Mouse (Mus musculus): ENCODE measurements around the gene Spry2.

Gene Spry2

DNA sequence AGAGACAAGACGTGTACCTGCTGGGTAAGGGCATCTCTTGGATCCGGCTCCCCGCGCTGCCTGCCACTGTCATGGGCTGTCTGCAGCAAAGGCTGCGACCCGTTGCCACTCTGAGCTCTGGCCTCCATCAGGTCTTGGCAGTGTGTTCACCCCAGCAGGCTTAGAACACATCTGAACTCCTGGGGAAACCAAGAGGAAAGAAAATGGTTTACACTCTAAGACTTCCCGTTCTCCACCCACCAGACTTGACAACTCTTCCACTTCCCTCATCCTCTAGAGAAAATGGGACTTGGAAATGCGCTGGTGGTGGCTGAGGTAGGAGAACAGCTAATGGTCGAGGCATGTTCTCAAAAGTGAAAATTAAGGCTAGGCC lies 3.0 kb downstream of the Spry2 start:
- in situ Hi-C loops (cut with MboI, MseI), result loop anchor here (25.0 kb wide), 1 partner anchor 1381 kb away; the partner anchor contains the start of gene Rnf219

DNA sequence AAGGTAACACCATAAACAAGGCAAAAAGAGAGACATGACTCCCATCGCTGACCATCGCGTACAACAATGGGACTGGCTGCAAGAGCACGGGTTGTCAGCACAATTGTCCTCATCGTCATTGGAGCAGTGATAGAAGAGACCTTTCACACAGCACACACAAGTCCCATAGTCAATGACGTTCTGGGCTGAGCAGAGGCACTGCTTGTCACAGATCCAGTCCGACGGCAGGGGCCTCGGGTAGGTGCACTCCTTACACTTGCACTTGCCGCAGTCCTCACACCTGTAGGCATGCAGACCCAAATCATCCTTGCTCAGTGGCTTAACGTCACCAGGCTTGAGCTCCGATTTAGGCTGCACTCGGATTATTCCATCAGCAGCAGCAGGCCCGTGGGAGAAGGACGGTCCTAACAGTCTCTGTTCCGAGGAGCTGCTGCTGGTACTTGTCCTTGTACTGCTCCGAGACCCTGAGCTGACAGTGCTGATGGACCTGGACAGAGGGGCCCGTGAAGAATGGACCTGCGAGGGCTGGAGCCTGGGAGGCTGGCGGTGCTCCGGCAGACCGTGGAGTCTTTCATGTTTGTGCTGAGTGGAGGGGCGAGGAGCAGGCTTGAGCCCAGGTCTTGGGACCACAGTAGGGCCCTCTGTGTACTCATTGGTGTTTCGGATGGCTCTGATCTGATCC lies 3.5 kb downstream of the Spry2 start:
- in situ Hi-C loops (cut with MboI, MseI), result loop anchor here (25.0 kb wide), 1 partner anchor 1381 kb away; the partner anchor contains the start of gene Rnf219

DNA sequence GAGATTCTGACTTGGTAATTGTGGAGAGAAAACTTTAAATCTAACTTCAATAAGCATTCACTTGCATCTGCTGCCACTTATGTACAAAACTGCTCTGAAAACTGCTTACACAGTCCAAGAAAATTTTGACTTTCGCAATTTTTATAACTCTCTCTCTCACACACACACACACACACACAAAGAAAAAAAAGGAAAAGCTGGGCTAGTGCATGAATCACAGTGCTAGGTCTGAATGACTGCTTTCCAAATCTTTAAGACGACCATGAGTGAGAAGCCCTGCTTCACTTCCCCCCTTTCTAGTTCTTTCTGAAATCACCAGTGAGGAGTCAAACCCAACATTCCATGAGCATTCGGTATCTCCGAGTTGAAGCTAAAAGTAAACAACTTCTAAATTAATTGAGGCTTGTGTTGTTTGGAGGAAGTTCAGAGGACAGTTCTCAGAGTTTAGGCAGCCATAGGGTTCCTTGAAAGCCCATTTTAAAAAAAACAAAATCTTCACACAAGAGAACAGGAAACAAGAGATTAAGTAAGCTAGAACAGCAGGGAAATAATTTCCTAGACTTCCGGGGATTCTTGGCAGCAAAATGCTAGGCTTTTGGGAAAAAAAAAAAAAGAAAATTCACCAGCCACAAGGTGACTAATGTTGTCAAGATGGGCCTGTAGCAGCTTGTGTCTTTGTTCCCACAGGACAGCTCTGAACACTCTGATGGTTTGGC lies 5.9 kb downstream of the Spry2 start:
- in situ Hi-C loops (cut with MboI, MseI), result loop anchor here (25.0 kb wide), 1 partner anchor 1378 kb away; the partner anchor contains the start of gene Rnf219

DNA sequence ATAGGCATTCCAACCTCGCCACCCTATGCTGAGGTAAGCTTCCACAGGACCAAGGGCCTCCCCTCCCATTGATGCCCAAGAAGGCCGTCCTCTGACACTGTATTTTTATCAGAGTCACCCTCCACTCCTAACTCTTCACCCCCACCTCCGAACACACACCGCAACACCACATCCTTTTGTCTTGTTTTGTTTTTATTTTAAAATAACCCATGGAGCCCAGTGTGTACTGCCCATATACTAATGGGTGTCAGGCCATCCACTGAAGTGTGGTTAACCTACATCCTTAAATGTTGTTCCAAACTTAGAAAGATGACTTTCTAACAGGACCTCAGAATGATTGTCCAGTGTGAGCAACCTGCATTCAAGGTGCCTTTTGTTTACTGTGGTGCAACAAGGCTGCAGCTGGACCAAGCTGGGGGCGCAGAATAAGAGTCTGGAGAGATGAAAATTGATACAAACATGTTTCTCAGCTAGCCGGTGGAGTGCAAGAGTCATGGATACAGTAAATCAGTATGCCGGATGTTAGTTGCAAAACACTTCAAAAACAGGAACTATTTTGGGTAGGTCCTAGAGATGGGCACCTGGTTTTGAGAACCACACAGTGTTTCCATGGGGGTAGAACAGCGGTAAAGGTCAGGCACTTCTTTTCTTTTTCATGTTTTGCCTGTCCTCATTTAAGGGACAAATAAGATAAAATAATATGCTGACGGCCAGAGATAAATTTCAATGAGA lies 9.8 kb downstream of the Spry2 start:
- in situ Hi-C loops (cut with MboI, MseI), result loop anchor here (25.0 kb wide), 1 partner anchor 1375 kb away; the partner anchor contains the start of gene Rnf219

DNA sequence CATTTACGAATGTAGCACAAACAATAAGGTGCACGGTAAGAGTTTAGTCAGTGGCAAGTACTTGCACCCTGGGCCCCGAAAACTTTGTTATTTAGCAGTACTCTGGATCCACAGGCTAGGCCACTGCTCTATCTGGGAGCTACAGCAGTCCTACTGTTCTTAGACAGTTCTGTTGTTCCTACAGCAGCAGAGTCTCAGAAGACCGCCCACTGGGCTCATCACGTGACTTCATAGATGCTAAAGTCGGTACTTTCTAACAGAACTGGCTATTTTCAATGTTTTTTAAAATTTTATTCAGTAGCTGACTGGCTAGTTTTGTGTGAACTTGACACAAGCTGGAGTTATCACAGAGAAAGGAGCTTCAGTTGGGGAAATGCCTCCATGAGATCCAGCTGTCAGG lies 11.4 kb downstream of the Spry2 start:
- in situ Hi-C loops (cut with MboI, MseI), result loop anchor here (25.0 kb wide), 1 partner anchor 1373 kb away; the partner anchor contains the start of gene Rnf219

DNA sequence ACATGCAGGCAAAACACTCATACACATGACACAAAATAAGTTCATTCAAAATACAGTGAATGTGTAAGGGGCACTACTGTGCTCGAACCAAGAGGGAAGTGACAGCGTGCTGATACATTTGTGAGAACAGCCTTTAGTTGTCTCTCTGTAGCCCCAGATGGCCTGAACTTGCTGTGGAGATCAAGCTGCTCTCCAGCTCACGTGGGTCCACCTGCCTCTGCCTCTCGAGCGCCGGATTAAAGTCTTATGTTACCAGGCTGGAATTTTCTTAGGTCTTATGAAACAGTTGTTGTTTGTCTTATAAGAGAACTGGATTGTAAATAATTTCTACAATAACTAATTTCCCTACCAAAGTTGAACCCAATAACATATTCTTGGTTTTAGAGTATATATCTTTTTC lies 13.4 kb downstream of the Spry2 start:
- in situ Hi-C loops (cut with MboI, MseI), result loop anchor here (25.0 kb wide), 1 partner anchor 1371 kb away; the partner anchor contains the start of gene Rnf219

DNA sequence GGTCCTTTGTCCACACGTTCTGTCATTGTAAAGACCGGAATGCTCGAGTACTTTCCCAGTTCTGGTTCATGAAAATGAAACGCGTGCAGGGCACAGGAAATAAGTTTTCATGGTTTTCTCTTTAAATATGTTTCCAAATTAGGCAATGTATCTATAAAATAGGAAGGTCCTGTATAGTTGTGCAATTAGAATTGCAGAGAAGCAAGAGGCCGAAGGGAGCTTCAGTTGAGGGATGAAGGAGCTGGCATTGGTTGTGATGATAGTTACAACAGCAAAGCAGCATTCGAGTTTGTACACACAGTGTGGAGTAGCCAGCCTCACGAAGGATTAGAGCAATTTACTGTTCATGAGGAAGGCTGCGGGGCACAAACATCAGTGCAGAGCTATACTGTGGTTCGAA lies 18.3 kb downstream of the Spry2 start:
- in situ Hi-C loops (cut with MboI, MseI), result loop anchor here (25.0 kb wide), 1 partner anchor 1366 kb away; the partner anchor contains the start of gene Rnf219

DNA sequence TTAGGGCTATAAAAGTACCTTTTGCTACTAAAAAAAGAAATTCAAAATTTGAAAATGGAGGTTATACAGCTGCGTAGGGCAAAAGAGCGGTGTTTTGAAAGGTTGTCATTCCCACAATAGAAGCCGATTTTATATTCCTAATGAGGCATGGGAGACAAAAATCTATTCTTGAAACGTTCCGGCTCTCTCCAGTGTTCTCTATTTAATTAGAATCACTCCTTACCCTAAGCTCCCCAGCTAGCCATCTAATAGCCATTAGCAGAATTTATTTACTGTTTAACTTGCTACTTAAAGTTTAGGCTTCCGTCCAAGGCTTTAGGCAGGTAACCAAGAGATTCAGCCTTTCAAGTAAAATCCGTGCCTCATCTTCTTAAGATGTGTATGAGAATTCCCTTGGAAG lies 20.2 kb downstream of the Spry2 start:
- in situ Hi-C loops (cut with MboI, MseI), result loop anchor here (25.0 kb wide), 1 partner anchor 1364 kb away; the partner anchor contains the start of gene Rnf219

DNA sequence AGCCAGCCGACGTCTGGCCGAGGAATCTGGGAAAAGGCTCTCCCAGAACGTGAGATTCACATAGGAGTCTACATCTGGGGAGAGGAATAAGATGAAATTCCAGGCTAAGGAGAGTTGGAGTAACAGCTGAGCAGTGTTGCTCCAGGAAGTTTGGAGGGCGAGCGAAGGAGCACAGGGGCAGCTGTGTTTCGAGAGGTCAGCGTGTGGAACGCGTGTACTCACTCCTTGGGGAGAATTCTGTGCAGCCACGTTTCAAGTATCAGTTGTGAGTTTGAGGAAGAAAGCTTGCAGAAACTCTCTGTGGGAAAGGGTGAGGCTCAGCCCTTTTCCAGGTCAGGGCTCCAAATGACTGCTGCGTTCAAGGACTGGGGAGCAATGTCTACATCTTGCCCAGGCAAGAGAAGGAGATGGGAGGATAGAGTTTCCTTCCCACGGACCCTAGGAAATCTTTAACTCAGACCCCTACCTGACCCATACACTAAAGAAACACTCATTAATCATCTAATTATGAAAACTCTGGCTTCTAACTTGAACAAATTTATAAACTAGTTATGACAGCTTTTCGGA lies 26.2 kb downstream of the Spry2 start:
- in situ Hi-C loops (cut with MboI, MseI), result no loop called here

DNA sequence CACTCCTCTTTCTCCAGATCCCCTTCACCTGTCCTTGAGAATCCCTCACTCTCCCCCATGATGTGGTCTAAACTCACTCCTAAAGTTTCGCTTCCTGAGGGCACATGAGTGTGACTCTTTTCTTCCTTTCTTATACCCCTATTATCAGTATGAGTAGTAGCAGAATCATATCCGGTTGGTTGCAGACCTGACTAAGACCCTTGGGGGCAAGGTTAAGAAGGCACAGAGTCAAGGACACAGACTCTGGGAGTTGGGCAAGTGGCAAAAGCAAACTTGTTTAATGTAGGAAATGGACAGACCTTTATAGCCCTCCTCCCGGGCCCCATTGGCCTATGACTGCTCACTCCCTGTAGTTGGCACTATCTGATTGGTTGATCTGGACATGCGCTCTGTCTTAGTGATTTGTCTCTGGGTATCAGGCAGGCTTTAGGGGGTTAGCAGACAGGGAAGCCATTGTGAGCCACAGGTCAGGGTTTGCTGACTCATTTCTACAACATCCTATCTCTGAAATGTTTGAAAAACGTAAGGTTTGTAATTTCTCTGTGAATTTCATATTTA lies 31.2 kb downstream of the Spry2 start:
- in situ Hi-C loops (cut with MboI, MseI), result no loop called here

DNA sequence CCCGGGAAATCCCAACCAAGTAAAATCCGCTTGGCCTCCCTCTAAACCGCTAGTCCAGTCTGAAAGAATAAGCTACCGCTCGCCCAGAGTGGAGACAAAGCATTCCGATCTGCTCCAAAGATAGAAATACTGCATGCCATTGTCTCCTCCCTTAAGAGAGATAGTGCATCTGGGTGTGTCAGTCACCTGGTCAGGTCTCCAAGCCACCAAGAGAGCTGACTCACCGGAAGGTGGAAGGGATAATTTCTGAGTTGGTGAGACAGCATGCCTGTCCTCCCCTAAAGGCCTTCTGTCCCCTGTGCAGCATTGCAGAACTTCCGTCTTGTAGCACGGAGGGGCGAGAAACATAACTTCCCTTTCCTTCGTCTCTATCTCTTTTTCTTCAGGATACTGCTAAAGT lies 34.4 kb downstream of the Spry2 start:
- in situ Hi-C loops (cut with MboI, MseI), result no loop called here

DNA sequence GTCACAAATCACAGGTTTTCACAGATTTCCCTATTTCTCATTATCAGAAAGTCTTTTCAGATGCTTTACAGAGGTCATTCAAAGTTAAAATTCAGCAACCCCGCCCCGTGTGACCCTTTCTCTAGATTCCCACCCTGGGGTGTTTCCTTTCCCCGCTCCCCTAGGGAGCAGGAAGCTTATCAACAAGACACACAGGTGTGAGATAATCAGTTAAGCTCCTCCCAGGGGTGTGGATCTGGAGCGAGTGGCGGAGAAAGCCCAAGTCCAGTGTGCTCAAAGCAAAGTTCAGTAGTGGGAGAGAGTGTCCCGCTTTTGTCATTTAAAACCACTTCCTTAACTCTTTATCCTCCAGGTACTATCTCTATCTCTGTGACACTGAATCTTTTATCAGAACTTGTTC lies 35.7 kb downstream of the Spry2 start:
- in situ Hi-C loops (cut with MboI, MseI), result no loop called here

DNA sequence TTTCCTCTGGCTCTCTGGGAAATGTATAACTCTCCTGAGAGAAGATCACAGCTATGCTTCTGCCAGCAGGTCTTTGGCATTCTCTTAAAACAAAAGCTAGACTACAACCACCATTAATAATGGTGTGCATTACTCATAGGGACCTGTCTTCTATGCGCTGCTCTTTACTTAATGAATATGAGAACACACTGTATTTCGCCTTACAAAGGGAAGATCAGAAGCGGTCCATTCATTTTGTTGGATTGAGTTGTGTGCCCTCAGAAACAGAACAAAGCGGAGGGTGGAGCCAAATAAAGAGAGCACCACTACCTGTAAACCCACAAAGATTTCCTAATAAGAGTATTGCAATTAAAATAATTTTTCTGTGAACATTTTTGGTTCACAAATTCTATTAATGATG lies 36.3 kb downstream of the Spry2 start:
- in situ Hi-C loops (cut with MboI, MseI), result no loop called here

DNA sequence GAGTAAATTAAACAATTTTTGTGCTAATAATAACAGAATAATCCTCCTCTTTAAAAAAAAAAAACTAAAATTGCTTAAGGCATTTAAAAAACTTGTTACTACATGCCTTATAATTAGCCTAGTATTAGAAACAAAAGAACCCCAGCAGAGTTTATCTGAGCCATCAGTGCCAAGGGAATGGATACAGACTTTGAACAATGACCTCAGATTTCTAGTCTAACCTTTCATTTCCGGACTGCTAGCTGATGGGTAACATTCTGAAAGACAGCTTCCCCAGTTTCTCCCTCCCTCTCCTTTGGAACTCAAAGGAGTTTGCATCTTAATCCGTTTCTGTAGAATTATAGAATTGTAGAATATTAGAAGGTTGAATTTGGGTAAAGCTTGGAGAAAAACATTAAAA lies 36.7 kb downstream of the Spry2 start:
- in situ Hi-C loops (cut with MboI, MseI), result no loop called here

DNA sequence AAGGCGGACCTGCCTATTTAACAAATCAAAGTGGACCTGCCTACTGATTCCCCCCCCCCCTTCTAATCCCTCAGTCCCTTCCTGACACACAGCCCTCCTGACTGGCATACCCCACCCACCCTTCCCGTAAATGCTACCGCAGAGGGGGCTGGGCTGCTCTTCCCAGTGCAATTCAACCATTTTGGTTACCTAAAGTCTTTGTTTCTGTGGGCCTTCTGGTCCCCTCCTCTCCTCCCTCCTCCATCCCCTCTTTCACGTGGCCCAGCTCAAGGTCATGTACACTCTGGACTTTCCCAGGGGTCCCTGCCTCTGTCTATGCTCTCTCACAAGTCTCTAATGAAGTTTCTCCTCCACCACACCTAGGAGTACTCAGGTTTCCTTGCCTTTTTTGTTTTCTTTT lies 37.3 kb downstream of the Spry2 start:
- in situ Hi-C loops (cut with MboI, MseI), result no loop called here

DNA sequence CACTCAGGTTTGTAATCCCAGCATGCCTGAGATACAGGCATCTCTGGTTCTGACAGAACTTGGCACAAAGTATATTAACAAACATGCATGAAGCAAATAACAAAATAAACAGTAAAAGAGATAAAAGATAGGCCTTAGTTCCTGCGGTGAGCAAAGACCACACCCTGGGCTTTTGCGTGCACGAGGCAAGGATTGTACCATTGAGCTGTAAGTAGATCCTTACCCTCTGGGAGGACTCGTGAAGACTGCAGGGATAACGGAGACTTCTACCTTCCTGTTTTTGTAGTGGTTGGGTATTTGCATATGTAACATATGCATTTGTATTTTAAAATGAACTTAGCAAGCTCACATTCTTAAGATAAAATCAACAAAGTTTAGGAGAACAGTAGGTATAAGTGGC lies 37.7 kb downstream of the Spry2 start:
- in situ Hi-C loops (cut with MboI, MseI), result no loop called here

DNA sequence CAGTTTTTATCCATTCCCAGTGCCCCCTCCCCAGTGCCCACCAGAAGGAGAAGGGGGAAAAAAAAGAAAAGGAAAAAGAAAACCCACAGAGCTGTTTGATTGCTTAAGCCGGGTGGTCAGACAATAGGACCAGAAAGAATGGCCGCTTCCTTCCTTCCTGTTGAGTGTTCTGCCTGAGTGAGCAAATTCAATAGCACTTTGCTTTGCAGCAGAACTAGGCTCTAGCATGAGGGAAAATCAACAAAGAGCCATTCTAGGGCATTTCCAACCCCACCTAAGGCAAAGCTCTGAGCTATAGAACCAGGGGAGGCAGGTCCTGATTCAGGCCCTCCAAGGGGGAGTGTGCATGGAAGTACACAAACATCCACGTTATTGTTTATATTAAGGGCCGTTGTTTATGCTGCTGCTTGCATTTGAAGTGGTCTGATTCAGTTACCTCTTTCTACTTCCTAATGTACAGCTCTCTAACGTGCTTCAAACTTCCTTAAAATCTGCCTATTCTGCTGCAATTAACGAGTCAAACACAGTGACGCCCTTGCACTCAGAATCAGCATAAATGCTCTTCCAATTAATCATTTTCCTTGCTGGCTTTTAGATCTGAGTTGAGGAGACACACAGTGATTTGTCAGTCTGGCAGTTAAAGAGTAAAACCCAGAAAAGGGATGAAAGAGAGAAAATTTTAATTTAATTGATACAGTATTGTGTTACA lies 45.1 kb downstream of the Spry2 start:
- in situ Hi-C loops (cut with MboI, MseI), result no loop called here

All from T-helper 2 cell (primary cell).